Comparison of ENCODE assay signal across 8 mouse cellular contexts in the genomic region with DNA sequence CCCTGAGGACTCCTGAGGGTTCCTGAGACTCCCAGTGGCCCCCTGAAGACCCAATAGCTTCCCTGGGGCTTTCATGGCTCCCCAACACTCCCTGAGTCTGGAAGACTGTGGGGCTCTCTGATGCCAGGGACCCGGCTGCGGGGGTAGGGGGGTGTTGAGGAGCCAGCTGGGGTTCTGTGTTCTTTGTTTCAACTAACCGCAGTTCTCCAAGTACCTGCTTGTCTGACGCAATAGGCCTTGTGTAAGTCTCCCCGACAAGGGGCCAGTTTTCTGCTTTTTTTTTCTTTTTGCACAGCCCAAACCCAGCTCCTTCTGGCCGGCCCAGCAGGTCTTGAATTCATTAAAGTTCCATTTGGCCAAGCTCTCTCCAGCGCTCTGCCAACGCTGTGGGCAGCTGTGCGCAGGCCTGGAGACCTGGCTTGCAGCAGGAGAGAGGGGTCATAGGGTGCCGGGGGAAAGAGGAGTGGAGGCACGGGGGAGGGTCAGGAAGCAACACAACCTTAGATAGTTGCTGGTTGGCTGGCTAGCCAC.
DNase-seq lines count a peak whose midpoint lies in the region; ATAC-seq lines count a peak whose summit lies in the region.

No protein-coding gene starts in this region.

- peak overlapping the region; percentile 71 for H3K27ac ChIP-seq in forebrain, embryonic 16.5 days (ENCODE audit: low read length)
- no peak overlapping the region for H3K27ac ChIP-seq in hindbrain, embryonic 11.5 days (ENCODE audit: low read depth, low read length)
- peak overlapping the region; percentile 77 for H3K27ac ChIP-seq in midbrain, embryonic 10.5 days (replicated peaks)

- no peaks in the 10 kb centered on the region for H3K9me3 ChIP-seq in forebrain, embryonic 16.5 days (ENCODE audit: control insufficient read depth, low read length)
- H3K9me3 ChIP-seq in hindbrain, embryonic 11.5 days (ENCODE audit: control insufficient read depth, low read length): no peaks in the 10 kb centered on the region
- H3K9me3 ChIP-seq in midbrain, embryonic 10.5 days (replicated peaks): no peaks in the 10 kb centered on the region

- ATAC-seq in forebrain, embryonic 16.5 days: peak; percentile 75
- ATAC-seq in hindbrain, embryonic 11.5 days (ENCODE audit: low FRiP score): no peak

- peaks cover 15% of the 10 kb centered on the region for H3K4me1 ChIP-seq in forebrain, embryonic 16.5 days (replicated peaks; ENCODE audit: control insufficient read depth, insufficient read depth, low read length)
- H3K4me1 ChIP-seq in hindbrain, embryonic 11.5 days (replicated peaks; ENCODE audit: control insufficient read depth, insufficient read depth, low read length): peaks cover 4% of the 10 kb centered on the region; the same call in 1 of the 2 replicates
- peaks cover 25% of the 10 kb centered on the region for H3K4me1 ChIP-seq in midbrain, embryonic 10.5 days

- no peaks in the 10 kb centered on the region for H3K27me3 ChIP-seq in forebrain, embryonic 16.5 days (replicated peaks; ENCODE audit: control insufficient read depth, insufficient read depth, low read length)
- H3K27me3 ChIP-seq in hindbrain, embryonic 11.5 days (ENCODE audit: control insufficient read depth, insufficient read depth, low read length): 0 out of 2 replicates have a peak, but pooled peaks cover 2% of the 10 kb centered on the region
- peaks cover 40% of the 10 kb centered on the region for H3K27me3 ChIP-seq in midbrain, embryonic 10.5 days (ENCODE audit: low read depth, poor library complexity, severe bottlenecking)

- H3K9ac ChIP-seq in forebrain, embryonic 16.5 days (replicated peaks; ENCODE audit: low read depth, low read length): peak overlapping the region; percentile 8
- H3K9ac ChIP-seq in hindbrain, embryonic 11.5 days (ENCODE audit: low read depth, low read length): no peak overlapping the region; the same call in 1 of the 2 replicates

- H3K4me2 ChIP-seq in forebrain, embryonic 16.5 days (ENCODE audit: low read length): peak overlapping the region; percentile 31
- H3K4me2 ChIP-seq in hindbrain, embryonic 11.5 days (replicated peaks; ENCODE audit: low read depth, low read length): peak overlapping the region; percentile 39

- WGBS in forebrain, embryonic 16.5 days: 2% methylated on average over 11 of the region's 11 CpGs
- 8% methylated on average over 11 of the region's 11 CpGs for WGBS in hindbrain, embryonic 11.5 days
- WGBS in midbrain, embryonic 10.5 days: 4% methylated on average over 11 of the region's 11 CpGs

- intact Hi-C loops in left cerebral cortex, postnatal 10 days (cut with DNase I): no loop called here

- H3K4me3 ChIP-seq in forebrain, embryonic 16.5 days (replicated peaks; ENCODE audit: low read length): no peak overlapping the region
- no peak overlapping the region for H3K4me3 ChIP-seq in hindbrain, embryonic 11.5 days (ENCODE audit: low read depth, low read length)
- H3K4me3 ChIP-seq in midbrain, embryonic 10.5 days: peak overlapping the region; percentile 36

- no peaks in the 10 kb centered on the region for H3K36me3 ChIP-seq in forebrain, embryonic 16.5 days (ENCODE audit: control insufficient read depth, insufficient read depth)
- H3K36me3 ChIP-seq in hindbrain, embryonic 11.5 days (ENCODE audit: control insufficient read depth, insufficient read depth, low read length): no peaks in the 10 kb centered on the region
- no peaks in the 10 kb centered on the region for H3K36me3 ChIP-seq in midbrain, embryonic 10.5 days

- peak; percentile 31 for DNase-seq in right cerebral cortex, adult 18-20 months
- no peak for DNase-seq in right cerebral cortex, adult 2 months (ENCODE audit: low spot score in 2 of 2)
- DNase-seq in hindbrain, embryonic 11.5 days (ENCODE audit: low spot score): peak; percentile 50
- peak; percentile 37 to 51 for DNase-seq in left cerebral cortex, postnatal 10 days (ENCODE audit: extremely low spot score in 1 of 2, low spot score in 2 of 2)
- DNase-seq in midbrain, embryonic 10.5 days (ENCODE audit: low spot score): peak; percentile 64
- DNase-seq in thymus, postnatal 36 days: peak; percentile 17 to 36
- DNase-seq in B cell, adult 2 months: no peak

Comparison
In these comparisons a context has a peak if more than half of its experiments do, and no peak if none do; other contexts are left out.
1. DNase-seq: peak in right cerebral cortex, adult 18-20 months (single experiment), hindbrain, embryonic 11.5 days (single experiment), left cerebral cortex, postnatal 10 days (2 of 2), midbrain, embryonic 10.5 days (single experiment) and thymus, postnatal 36 days (2 of 2); none in right cerebral cortex, adult 2 months (0 of 2) and B cell, adult 2 months (0 of 2).